1 mouse cellular context compared by ENCODE assay signal in genomic region chr7:101836271-101837153, GRCm38 (mm10).
TF ChIP-seq lines count a peak whose summit lies in the region.

No protein-coding gene starts in this region.

TF ChIP-seq in C2C12, 6 proteins besides CTCF, POLR2A, EP300 and RAD21:
- no peak for TF ChIP-seq USF1 (IDR thresholded peaks at IDR 0.05; ENCODE audit: low read depth)
- no peak for TF ChIP-seq MYOD1 (IDR thresholded peaks at IDR 0.05; ENCODE audit: control insufficient read depth, insufficient read length, low read depth)
- no peak for TF ChIP-seq MYOG (IDR thresholded peaks at IDR 0.05; ENCODE audit: control insufficient read depth, extremely low read depth, insufficient read length)
- no peak for TF ChIP-seq MAX (IDR thresholded peaks at IDR 0.05)
- no peak for TF ChIP-seq CEBPB (IDR thresholded peaks at IDR 0.05; ENCODE audit: low read depth)
- no peak for TF ChIP-seq FOSL1 (IDR thresholded peaks at IDR 0.05; ENCODE audit: insufficient read depth, low read length, poor library complexity, severe bottlenecking)
